Mouse (Mus musculus) liver, embryonic 14.5 days (tissue): Measurements from ENCODE around the gene Il20rb.

Experiments used
- CTCF ChIP-seq: IDR thresholded peaks from 2 replicates; pipeline ENCODE4 v1.5.1; 2016; ENCODE audit warnings: antibody characterized with exemption, low read depth, control low read depth
- EP300 ChIP-seq: IDR thresholded peaks from 2 replicates; pipeline ENCODE4 v1.6.1; 2016; ENCODE audit warnings: antibody characterized with exemption, low read depth

DNA sequence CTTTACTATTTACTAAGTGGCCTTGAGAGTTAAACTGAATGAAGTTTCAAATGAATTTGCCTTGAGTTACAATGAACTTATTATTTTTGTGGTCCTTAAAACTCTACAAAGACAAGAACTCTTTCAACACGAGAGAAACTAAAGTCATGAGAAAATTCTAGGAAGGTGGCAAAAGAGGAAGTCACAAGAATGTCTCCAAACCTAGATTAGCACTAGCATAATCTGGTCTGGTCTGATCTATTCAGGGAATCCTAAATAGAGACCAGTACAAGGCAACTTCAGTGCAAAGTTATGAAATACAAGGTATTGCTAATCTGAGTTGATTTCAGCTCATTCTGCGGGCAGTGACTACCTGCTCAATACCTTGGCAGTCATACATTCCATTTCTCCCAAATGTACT is 38.6 kb upstream of the Il20rb start:
- no peak for TF ChIP-seq CTCF
- no peak for TF ChIP-seq EP300
